Mouse (Mus musculus) adipocyte (in vitro differentiated cells): Measurements from ENCODE around the gene Taf1b.
"Not testable (repeated sequence)": the region's sequence is repeated elsewhere in the genome, so short reads cannot be mapped to it uniquely, and the experiment has no call there.

Experiments
- DNase-seq: peaks from one replicate; pipeline ENCODE4 v3.0.0-alpha.2; 2016; ENCODE audit warnings: low spot score

Taf1b gene

GRCm38 (mm10) chr12:24498150-24498840 lies at the start of gene Taf1b:
Gene Taf1b, plus strand, starts transcription at chr12:24498359.
- DNase-seq, result peak; percentile 91

- no peak for DNase-seq
Measured at GRCm38 (mm10) chr12:24460406-24460805, 37.8 kb upstream of the Taf1b start.

DNA sequence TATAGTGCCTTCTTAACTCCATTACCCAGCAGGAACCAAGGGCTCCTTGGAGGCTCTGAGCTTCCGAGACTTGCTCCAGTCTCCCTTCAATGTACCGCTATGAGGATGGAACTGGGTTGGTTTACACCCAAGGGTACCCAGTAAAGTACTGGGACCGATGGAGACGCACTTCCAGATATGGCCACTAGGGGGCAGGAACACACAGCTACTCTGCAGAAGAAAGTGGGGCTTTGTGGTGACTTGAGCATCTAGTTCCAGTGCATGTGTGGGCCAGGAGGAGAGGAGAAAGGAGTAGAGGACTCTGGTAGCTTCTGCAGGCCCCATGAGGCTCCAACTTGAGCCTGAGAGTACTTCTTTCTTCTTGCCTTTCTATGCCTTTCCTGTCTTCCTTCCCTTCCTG lies 36.0 kb upstream of the Taf1b start:
- not testable (repeated sequence) for DNase-seq

- not testable (repeated sequence) for DNase-seq
Measured at GRCm38 (mm10) chr12:24463490-24463889, 34.7 kb upstream of the Taf1b start.

GRCm38 (mm10) chr12:24468966-24469365 lies 29.2 kb upstream of the Taf1b start:
- no peak for DNase-seq

DNA sequence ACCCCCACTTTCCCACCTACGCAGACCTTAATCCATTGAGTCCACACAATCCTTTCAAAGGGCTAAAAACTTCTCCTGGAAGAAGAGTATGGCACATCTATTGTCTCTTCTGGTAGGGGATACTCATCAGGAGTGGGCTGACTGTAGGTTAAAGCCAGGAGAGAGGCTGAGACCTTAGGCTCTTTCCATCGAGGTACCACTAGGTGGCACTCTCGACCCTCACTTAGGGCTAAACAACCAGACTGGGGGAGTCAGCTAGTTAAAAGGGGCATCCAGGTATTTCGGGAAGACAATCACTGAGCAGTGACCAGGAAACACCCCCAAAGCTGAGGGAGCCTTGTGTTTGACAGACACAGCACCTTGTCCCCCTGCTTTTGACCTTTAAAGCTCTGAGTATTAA lies 27.2 kb upstream of the Taf1b start:
- peak; percentile 67 for DNase-seq

DNA sequence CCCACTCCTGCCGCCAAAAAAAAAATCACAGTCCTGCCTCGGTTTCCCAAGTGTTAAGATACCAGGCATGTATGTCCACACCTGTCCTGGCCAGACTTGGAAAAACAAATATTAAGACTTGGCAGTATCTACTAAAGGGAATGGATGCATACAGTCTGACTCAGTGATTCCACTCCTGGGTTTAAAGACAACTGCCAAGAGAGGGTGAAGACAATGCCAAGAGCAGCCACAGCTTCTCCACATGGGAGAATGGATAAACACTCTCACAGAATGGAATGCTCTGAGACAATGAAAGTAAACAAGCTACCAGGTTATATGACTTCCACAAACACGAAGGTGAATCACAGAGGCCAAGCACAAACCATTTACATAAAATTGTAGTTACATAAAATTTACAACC lies 24.9 kb upstream of the Taf1b start:
- peak; percentile 50 for DNase-seq

- DNase-seq, result no peak
Measured at GRCm38 (mm10) chr12:24484930-24485329, 13.2 kb upstream of the Taf1b start.

DNA sequence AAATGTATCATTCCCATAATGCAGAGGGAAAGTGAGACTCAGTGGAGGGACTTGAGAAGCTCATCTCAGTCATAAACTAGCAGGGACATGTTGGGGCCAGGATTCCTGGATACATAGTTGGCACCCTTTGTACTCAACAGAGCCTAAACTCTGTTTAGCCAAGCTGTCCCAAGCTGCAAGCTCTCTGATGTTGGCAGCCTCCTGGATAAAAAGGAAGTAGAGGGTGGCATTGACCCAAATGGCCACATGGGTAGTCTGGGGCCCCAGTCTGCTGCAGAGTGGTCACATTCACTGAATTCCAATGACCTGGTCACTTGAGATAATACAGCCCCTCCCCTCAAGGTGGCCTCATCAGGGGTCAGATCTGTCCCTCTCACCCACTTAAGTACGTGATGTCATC lies 11.3 kb upstream of the Taf1b start:
- DNase-seq, result no peak

- DNase-seq, result not testable (repeated sequence)
Measured at GRCm38 (mm10) chr12:24492507-24492906, 5.7 kb upstream of the Taf1b start.

GRCm38 (mm10) chr12:24493011-24493410 lies 5.1 kb upstream of the Taf1b start:
- no peak for DNase-seq

DNA sequence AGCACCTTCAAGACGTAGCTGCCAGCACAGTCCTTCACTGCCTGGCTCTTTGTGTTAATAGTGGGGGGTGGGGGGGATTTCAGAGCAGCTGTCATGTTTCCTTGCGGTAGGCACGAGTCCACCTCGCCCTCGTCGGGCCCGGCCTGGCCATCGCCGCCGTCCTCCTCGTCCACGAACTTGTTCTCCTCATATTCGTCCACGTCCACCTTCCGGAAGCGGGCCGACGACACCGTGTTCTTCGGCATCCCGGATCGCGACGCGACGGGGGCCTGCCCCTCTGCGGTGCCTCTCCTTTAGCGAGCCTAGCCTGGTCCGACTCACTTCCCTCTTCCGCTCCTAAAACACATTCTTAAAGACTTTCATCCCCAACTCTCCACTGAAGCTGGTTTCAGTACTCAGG lies 4.7 kb upstream of the Taf1b start:
- DNase-seq, result no peak

DNA sequence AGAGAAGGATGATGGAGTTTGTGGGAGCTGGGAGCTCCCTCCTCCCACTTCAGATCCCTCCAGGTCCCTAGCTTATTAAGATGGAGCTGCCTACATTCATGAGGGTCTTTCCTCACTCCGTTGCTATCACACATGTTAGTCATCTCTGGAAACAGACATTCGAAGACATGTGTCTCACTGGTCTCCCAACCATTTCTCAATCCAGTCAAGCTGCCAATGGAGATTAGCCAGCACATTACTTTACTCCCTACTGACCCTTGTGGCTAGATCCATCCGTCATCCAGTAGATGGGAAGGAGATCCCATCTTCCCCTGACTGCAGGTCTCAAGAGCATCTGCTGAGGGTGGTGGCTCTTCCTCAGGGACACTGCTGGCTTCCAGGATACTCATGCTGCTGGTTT lies 3.4 kb upstream of the Taf1b start:
- peak; percentile 44 for DNase-seq

GRCm38 (mm10) chr12:24498841-24499485 lies 804 bp downstream of the Taf1b start:
- DNase-seq, result not testable (repeated sequence)

DNA sequence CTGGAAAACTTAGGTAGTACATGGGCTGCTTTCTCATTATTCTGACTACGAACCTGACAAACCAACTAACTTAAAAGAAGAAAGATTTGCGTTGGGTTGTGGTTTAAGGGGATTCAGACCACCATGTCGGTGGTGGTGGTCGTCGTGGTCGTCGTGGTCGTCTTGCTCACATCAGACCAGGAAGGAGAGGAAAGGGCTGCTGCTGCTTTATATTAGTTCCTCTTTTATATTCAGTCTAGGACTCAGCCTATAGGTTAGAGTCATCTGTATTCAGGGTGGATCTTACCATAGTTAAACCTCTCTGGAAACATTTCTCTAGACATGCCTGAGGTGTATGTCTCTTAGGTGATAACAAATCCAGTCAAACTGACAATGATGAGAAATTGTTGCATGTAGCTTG lies 19.0 kb downstream of the Taf1b start:
- DNase-seq, result no peak

DNA sequence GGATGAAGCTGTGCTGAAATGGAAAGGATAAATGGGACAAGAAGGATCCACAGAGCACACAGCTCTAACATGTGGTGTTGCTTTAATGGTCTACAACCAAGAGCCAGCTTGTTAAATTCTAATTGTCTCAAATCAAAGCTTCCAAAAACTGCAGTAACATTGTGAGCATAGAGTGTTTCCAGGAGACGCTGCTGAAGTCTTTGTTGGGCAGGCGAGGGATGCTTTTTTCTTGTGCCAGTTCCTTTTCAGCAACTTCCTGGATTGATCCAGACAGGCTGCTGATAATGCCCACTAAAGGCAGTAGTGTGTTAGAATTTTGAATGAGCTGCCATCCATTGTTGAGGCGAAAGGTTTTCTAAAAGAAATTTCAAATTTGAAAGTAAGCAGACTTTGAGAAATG lies 22.9 kb downstream of the Taf1b start:
- DNase-seq, result no peak

- peak; percentile 19 for DNase-seq
Measured at GRCm38 (mm10) chr12:24525065-24525464, 26.9 kb downstream of the Taf1b start.

- peak; percentile 44 for DNase-seq
Measured at GRCm38 (mm10) chr12:24536390-24536789, 38.2 kb downstream of the Taf1b start.

DNA sequence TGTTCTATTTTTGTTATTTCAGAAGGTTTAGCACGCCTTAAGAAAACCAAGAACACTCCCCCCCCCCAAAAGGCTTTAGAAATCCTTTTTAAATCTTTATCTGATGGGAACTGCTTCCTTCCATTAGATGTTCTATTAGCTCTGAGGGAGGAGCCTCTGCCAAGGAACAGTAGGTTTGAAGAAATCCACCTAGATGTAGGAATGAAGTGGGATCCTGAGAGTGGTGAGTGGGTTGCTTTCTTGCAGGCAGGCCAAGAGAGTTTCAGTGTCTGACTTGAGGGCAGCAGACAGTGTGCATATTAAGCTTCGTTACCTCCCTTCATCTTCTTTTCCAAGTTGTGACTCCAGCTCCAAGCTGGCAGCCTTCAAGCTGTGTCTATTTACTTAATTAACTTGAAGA lies 39.0 kb downstream of the Taf1b start:
- DNase-seq, result no peak

DNA sequence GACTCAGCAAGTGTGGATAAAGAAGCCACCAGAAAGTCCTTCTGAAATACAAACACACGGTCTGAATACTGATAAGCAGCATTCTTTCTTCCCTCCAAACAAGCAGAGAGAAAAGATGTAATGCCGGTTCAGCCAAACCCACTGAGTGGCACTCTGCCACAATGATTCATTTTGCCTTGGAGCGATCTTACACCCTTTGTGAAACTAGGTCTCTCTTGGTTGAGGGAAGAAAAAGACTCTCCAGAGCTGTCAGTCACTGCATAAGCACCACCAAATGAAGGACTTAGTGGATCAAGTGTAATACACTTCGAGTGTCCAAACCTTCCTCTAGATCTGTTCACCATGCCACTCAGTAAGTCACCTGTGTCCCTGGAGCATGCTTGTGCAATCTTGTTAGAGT lies 39.8 kb downstream of the Taf1b start:
- DNase-seq, result peak; percentile 77

- no peak for DNase-seq
Measured at GRCm38 (mm10) chr12:24541426-24542154, 43.4 kb downstream of the Taf1b start.

DNA sequence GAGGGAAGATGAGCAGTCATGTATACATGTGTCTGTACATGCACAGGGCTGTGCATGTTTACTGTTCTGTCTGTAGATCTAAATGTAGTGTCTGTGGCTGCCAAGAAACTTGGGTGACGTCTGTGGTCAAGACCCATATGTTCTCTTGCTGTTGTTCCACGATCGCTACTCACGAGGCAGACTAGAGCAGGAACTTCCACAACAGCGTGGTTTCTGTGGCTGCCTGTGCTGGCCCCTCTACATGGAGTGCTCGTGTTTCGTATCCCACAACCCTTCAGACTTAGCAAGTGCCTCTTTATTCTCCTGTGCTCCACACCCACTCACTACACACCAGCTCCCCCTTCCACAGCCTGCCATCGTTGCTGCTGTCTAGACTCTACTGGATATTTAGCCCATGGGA lies 49.5 kb downstream of the Taf1b start:
- no peak for DNase-seq

- no peak for DNase-seq
Measured at GRCm38 (mm10) chr12:24548885-24549284, 50.7 kb downstream of the Taf1b start.
